Mouse (Mus musculus) A20 (cell line): Measurements from ENCODE around the gene Atp11a.

ENCODE experiments used
- DNase-seq: peaks from one replicate; pipeline ENCODE4 v3.0.0-alpha.2; 2011; ENCODE audit warnings: low read depth, low spot score

Gene Atp11a

DNA sequence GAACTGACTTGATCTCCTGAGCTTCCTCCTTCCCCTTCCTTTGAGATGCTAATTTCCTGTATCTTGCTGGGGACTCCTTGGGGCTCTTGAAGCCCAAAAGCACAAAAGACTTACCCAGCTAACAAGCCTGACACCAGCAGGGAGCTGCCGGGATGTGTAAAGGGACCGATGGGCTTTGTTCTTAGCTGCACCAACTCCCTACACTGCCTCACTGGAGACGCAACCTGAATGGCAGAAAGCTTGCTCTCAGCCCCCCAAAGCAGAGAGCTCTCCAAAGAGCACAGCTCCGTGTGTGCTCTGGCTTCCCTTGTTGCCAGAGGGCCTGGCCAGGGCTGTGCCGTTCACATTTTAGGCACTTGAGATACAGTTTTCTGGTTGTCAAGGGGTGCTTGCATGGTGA is 114.6 kb downstream of the Atp11a start:
- no peak for DNase-seq

DNA sequence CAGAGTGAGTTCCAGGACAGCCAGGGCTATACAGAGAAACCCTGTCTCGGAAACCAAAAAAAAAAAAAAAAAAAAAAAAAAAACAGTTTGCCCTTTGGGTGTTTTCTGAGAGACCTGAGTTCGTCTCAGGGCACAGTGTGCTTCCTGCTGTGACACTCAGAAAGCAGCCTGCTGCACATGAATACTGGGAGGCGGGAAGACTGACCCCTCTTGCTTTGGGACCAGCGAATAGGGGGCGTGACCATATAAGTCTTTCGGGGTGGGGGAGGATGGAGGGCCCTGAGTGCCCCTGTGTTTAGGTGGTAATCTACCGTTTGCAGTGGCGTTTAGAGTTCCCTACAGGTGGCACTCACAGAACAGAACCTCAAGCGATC is 116.2 kb downstream of the Atp11a start:
- no peak for DNase-seq

DNA sequence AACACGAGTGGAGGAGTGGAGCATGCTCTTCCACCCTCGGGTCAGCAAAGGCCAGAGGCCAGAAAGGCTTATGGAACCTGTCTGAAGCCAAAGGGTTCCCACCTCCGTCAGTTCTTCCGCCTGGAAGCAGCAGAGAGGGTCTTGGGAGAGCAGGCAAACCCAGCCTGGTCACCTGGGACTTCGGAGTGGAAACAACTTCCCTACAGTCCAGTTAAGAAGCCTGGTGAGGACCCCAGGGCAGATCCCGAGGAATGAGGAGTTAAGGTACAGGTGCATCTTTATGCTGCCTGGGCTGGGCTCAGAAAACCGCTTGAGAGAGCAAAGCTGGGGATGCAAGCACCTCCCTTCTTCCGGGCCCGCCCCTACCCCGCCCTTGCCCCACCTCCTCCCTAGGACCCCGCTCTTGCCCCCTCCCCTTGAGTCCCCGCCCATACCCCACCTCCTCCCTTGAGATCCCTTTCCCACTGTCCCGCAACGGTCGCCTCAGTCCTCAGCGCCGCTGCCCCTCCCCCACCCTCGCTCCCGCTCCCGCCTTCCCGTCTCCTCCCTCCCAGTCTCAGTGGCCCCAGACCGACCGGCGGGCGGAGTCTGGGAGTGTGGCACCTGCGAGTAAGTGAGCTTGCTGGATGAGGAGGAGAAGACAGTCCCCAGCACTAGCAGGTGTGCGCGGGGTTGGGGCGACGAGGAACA is 116.7 kb downstream of the Atp11a start, which contains the start of gene Mcf2l:
TSS of gene Mcf2l (plus strand) at position 450 of the 690 bp plus-strand sequence.
- peak; percentile 48 for DNase-seq

- DNase-seq, result peak; percentile 3
Measured at GRCm38 (mm10) chr8:12874194-12874791, 117.5 kb downstream of the Atp11a start.

- no peak for DNase-seq
Measured at GRCm38 (mm10) chr8:12874971-12875370, 118.2 kb downstream of the Atp11a start.

GRCm38 (mm10) chr8:12877126-12877525 is 120.3 kb downstream of the Atp11a start:
- no peak for DNase-seq

GRCm38 (mm10) chr8:12880163-12880562 is 123.3 kb downstream of the Atp11a start:
- DNase-seq, result no peak

- no peak for DNase-seq
Measured at GRCm38 (mm10) chr8:12883051-12884004, 126.5 kb downstream of the Atp11a start.

DNA sequence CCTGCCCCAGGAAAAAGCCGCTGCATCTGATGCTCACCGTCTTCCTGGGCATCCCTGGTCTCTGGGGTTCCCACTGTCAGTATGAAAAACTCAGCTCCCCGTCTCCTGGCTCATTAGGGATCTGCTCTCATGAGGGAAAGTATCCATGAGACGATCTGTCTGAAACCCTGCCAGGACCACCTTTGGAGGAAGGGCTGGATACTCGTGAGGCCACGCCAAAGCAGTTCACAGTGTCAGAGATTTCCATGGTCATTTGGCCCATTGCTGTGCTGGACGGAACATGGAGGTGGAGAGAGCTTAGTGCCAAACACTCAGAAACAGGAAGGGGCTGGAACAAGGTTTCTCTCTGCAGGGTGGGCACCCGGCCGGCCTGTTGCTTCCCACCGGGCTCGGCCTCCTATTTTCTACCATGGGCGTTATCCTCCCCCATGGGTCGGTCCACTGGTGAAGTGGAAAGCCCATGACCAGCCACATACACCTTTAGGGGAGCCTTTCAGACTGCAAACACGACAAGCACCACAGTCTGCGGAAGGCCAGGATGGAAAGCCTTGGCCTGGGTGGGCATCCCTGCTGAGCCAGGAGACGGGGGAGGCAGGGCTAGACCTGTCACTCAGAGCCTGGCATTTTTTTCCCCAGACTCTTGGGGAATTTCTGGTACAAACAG is 131.1 kb downstream of the Atp11a start:
- DNase-seq, result no peak

GRCm38 (mm10) chr8:12889046-12889598 is 132.3 kb downstream of the Atp11a start:
- no peak for DNase-seq

DNA sequence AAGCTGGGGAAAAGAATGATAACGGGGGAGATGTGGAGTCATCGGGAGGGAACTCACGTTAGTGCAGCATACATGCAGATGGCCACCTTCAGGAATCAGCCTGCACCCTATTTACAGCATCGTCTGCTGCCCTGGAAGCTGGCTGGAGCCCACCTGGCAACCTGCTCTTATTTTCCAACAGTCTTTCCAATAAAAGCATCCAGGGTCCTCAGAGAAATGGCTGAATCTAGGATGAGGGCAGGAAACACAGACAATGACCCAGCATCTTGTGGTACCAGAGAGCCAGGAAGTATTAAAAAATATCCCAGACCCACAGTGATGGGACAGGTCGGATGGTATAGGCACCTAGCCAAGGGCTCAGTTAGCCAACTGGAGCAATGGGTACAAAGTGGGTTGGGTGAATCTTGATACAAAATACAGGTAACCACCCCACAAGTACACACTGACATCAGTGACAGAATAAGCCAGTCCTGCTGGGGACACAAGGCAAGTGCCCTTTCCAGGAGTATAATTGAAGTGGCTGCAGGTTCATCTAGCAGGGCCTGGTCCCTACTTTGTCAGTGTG is 136.2 kb downstream of the Atp11a start:
- DNase-seq, result no peak

DNA sequence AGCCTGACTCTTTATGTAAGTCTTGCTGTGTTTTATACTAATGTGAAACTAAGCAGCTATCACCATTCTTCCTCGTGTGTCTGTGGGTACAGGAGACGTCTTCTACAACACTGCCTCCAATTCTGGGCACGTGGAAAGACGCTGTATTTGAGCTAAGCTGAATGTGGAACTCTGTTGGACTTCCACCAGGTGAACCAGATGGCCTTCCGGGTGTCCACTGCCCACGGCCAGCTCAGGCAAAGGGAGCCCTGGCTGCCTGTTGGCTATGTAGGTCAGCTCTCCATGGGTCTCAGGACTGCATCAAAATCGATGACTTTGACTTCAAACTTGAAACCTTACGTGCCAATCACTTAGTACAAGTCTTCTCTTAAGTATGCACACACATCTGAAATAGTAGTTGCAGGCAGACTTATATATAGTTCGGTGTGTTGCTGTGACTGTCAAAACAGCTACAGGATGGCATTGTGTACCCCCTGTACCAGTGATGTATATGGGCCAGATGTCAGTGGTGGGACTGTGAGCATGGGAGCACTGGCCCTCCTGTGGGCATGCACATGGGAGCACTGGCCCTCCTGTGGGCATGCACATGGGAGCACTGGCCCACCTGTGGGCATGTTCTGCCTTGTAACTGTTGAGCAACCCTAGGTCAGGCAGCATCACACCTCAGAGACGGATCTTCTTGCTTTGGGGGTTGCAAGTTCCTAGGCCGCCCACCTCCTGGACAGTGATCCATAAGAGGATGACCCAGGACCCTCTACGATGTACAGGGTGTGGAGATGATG is 137.2 kb downstream of the Atp11a start:
- DNase-seq, result no peak

GRCm38 (mm10) chr8:12894783-12895534 is 138.1 kb downstream of the Atp11a start:
- DNase-seq, result no peak

GRCm38 (mm10) chr8:12895535-12896150 is 138.8 kb downstream of the Atp11a start:
- DNase-seq, result no peak

GRCm38 (mm10) chr8:12896494-12897373 is 139.9 kb downstream of the Atp11a start:
- DNase-seq, result peak; percentile 51

GRCm38 (mm10) chr8:12897815-12898214 is 141.0 kb downstream of the Atp11a start:
- DNase-seq, result no peak

DNA sequence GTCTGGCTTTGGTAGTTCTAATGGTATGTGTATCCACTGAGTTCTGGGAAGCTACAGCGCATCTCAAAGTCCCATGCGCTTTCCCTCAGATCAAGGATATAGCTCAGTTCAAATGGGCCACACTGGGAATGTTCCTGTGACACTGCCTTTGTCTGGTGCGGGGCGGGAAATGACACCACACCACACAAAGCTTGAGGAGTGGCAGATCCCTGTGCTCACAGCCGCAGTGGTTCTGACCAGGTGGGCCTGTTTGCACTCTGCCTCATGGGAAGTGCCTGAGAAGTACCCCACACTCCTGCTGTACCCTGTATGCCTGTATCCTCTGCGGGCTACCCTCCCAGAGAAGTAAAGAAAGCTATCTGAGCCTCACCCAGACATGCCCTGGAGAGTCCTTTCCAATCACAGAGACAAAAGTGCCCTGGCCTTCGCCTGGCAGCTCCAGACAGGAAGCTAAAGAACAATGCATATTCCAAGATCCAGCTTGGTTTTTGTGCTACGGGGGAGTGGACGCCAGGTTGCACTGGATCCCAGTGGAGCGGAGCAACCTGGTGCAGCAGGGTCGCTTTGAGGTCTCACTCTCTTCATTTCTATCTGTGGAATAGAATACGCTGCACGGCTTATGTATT is 147.1 kb downstream of the Atp11a start:
- DNase-seq, result no peak

- DNase-seq, result no peak
Measured at GRCm38 (mm10) chr8:12905122-12905521, 148.3 kb downstream of the Atp11a start.
